Mouse (Mus musculus): ENCODE measurements around the gene Ap4m1.

GRCm38 (mm10) chr5:138207873-138208272 lies 36.1 kb downstream of the Ap4m1 start:
- TF ChIP-seq CEBPB (IDR thresholded peaks at IDR 0.05; ENCODE audit: insufficient read depth, poor library complexity, severe bottlenecking) (no peak), POLR2AphosphoS2 (IDR thresholded peaks at IDR 0.05; ENCODE audit: insufficient read length, low read depth) (no peak), REST (IDR thresholded peaks at IDR 0.05; ENCODE audit: insufficient read depth, insufficient read length) (no peak)

Data from myocyte (in vitro differentiated cells).